Mouse (Mus musculus): ENCODE data around the gene Pars2. TPM values are rescaled to one million over a fixed set of nuclear protein-coding genes. Genes with fewer than 3 reads are reported as not detected.

Pars2 gene
- total RNA-seq, 2 experiments from 2014 or later, result 6.1 to 8.5 TPM

GRCm38 (mm10) chr4:106622712-106623111, 28.2 kb upstream of the Pars2 start:
- DNase-seq (ENCODE audit: low spot score in 2 of 2), result no peak

DNA sequence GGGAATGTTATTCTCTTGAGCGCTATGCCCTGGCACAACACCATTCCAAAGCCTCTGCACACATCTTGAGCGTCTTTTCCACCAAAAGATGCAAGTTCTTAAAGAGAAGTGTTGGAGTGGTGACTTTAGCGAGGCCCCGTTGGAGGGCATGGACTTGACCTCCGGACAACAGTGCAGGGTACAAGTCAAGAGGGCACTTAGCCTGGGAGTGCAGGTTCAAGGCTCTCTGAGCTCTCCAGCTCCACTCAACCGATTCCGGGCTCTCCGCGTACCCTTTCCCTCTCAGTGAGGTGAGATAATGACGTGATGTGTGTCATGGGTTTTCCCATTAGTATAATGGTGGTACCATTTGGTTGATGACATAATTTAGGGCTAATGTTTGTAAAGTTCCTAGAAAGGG, 26.6 kb upstream of the Pars2 start:
- TF ChIP-seq CTCF (conservative IDR thresholded peaks at IDR 0.05), result no peak
- Histone ChIP-seq H3K27ac (no peak overlapping the region), H3K4me3 (no peak overlapping the region)
- DNase-seq (ENCODE audit: low spot score in 2 of 2), result no peak

More at GRCm38 (mm10) chr4:106622712-106623111, 28.2 kb upstream of the Pars2 start:
- Histone ChIP-seq H3K4me3 (peak overlapping the region; percentile 8; the same call in 1 of the 2 replicates), H3K27ac (no peak overlapping the region)
- no peak for TF ChIP-seq CTCF (conservative IDR thresholded peaks at IDR 0.05)

DNA sequence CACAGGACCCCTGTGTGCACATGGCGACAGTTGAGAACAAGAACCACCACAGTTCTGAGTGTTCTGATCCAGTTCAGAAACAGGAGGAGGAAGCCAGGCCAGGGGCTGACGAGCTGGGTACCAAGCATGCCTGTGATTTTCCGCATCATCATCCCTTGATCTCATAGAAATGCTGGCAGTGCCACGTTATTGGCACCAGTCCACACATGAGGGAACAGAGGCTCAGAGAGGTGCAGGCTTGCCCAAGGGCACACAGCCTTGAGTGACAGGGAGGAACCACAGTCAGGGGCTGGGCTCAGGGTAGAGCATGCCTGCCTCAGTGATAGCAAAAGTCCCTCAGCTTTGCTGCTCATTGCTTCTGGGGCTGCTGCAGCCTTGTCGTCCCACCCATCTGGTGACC, 23.1 kb upstream of the Pars2 start:
- no peak for TF ChIP-seq CTCF (conservative IDR thresholded peaks at IDR 0.05)
- peak overlapping the region; percentile 51; the same call in 1 of the 2 replicates for H3K27ac ChIP-seq
- peak in 1 of 2 experiments; percentile 31 for DNase-seq (ENCODE audit: low spot score in 2 of 2)
- H3K4me3 ChIP-seq, result no peak overlapping the region

DNA sequence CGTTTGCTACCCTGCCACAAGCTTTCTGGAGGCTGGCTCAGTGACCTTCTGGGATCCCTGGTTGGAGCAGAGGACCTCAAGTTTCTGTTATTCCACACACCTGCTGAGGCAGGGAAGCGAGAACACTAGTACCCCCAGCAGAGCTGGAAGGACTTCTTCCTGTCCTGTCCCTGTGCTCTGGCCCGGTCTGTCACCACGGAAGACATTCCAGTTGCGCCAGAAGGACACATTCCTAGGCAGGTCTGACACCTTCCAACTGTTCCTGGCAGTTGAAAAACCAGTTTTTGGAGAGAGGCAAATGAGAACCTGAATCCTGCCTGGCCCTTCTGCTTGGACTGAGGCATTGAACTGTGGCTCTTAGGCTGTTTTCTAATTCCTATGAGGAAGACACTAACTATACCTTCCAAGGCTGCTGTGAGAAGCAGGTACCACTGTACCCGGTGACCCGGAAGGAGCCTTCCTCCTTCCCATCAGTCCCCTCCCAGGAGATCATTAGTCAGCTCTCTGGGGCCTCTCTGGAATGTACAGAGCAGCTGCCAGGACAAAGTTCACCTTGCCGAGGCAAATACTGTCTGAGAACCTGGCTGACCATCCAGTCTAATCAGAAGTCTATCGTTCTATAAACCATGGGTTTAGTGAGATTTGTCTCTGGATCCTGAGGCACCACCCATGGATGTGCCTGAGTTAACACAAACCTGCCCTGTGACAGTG, 22.1 kb upstream of the Pars2 start:
- no peak for DNase-seq (ENCODE audit: low spot score in 2 of 2)
- Histone ChIP-seq H3K27ac (peak overlapping the region; percentile 60; the same call in 1 of the 2 replicates), H3K4me3 (no peak overlapping the region)
- no peak for TF ChIP-seq CTCF (conservative IDR thresholded peaks at IDR 0.05)

- Histone ChIP-seq H3K27ac (peak overlapping the region; percentile 95; the same call in 1 of the 2 replicates), H3K4me3 (no peak overlapping the region)
- no peak for DNase-seq (ENCODE audit: low spot score in 2 of 2)
- no peak for TF ChIP-seq CTCF (conservative IDR thresholded peaks at IDR 0.05)
Observed at GRCm38 (mm10) chr4:106629374-106629773, 21.5 kb upstream of the Pars2 start.

- Histone ChIP-seq H3K4me3 (peak overlapping the region; percentile 33), H3K27ac (peak overlapping the region; percentile 95)
- peak; percentile 96 for TF ChIP-seq CTCF (conservative IDR thresholded peaks at IDR 0.05)
- peak; percentile 92 to 94 for DNase-seq (ENCODE audit: low spot score in 2 of 2)
Observed at GRCm38 (mm10) chr4:106630333-106631220, 20.3 kb upstream of the Pars2 start.

- no peak for TF ChIP-seq CTCF (conservative IDR thresholded peaks at IDR 0.05)
- no peak for DNase-seq (ENCODE audit: low spot score in 2 of 2)
- H3K27ac ChIP-seq, result peak overlapping the region; percentile 95
- H3K4me3 ChIP-seq, result no peak overlapping the region
Observed at GRCm38 (mm10) chr4:106632313-106632712, 18.6 kb upstream of the Pars2 start.

- no peak for DNase-seq (ENCODE audit: low spot score in 2 of 2)
- no peak for TF ChIP-seq CTCF (conservative IDR thresholded peaks at IDR 0.05)
- Histone ChIP-seq H3K4me3 (no peak overlapping the region), H3K27ac (peak overlapping the region; percentile 95)
Observed at GRCm38 (mm10) chr4:106633281-106634085, 17.4 kb upstream of the Pars2 start.

DNA sequence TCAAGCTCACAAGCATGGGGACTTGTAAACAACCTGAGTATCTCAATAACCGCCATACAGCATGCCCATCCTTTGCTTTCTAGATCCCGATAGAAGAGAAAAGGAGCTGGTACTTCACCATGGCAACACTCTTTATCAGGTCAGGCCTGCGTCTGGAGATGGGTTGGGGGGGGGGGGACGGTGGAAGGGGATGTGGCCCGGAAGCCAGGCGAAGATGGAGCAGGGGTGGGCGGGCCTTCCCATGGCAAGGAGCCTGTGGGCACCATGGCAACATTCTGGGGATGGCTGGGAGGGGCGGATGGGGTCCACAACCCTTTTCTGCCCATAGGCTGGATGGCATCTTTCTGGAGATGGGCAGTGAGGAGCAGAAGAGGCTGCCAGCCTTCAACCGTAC, 16.8 kb upstream of the Pars2 start:
- peak overlapping the region; percentile 95 for H3K27ac ChIP-seq
- DNase-seq (ENCODE audit: low spot score in 2 of 2), result no peak
- H3K4me3 ChIP-seq, result no peak overlapping the region
- TF ChIP-seq CTCF (conservative IDR thresholded peaks at IDR 0.05), result no peak

- H3K4me3 ChIP-seq, result no peak overlapping the region
- H3K27ac ChIP-seq, result no peak overlapping the region
- TF ChIP-seq CTCF (conservative IDR thresholded peaks at IDR 0.05), result no peak
- DNase-seq (ENCODE audit: low spot score in 2 of 2), result no peak
Observed at GRCm38 (mm10) chr4:106643483-106644217, 7.2 kb upstream of the Pars2 start.

DNA sequence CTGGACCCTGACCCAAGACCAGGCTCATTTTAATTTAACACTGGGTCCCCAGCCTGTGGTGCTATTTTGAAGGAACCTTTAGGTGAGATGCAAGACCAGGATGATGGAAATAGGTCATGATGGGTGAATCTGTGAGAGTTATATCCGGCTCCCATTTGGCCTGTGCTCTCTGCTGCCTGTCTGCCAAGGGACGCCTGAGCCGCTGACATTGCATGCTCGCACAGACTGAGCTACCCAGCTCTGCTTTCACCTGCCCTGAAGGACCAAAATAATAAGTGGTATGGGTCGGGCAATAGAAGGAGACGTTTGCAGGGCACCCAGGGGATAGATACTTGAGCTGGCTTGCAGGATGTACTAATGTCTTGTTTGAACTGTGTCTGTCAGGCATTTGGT, 6.7 kb upstream of the Pars2 start:
- Histone ChIP-seq H3K4me3 (no peak overlapping the region), H3K27ac (no peak overlapping the region)
- TF ChIP-seq CTCF (conservative IDR thresholded peaks at IDR 0.05), result no peak
- no peak for DNase-seq (ENCODE audit: low spot score in 2 of 2)

DNA sequence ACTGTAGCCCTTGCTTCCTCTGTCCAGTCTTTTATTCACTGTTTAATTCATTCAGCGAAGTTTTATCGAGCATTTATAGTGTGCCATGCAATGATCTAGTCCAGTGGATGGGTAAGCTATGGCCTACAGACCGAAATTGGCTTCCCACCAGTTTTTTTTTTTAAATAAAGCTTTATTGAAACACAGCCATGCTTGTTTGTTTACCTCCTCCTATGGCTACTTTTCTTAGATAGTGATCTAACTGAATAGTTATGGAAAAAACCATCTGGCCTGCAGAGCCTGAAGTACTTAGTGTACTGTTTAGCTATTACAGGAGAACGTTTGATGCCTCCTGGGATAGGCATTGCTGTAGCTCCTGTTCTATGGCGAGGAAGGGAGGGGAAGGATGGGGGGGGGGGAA, 5.1 kb upstream of the Pars2 start:
- TF ChIP-seq CTCF (conservative IDR thresholded peaks at IDR 0.05), result no peak
- Histone ChIP-seq H3K27ac (no peak overlapping the region), H3K4me3 (no peak overlapping the region)
- no peak for DNase-seq (ENCODE audit: low spot score in 2 of 2)
